Mouse (Mus musculus) lung, adult 2 months (tissue): ENCODE measurements at regions not wholly inside any gene's neighbourhood (a gene's known extent, or its start where the extent isn't known, plus 50 kb on each side); places are given as distances from the start of the nearest gene placed in this dataset.

Experiments used
- DNase-seq: peaks from one replicate; pipeline ENCODE4 v3.0.0; 2022
- H3K4me1 ChIP-seq: fragments of 200-500 bp; 2 replicates; pipeline ENCODE4 v1.6.1; 2011; ENCODE audit warnings: low read length; ENCODE audit not compliant: control insufficient read depth, insufficient read depth
- H3K4me3 ChIP-seq: fragments of 200-500 bp; replicated peaks from 2 replicates; pipeline ENCODE3; 2011; ENCODE audit warnings: low read depth, mild to moderate bottlenecking, control low read depth, low read length; ENCODE audit errors: extremely low read depth
- CTCF ChIP-seq: fragments of 200-500 bp; IDR thresholded peaks from 2 replicates; pipeline ENCODE4 v1.5.1; 2011; ENCODE audit warnings: mild to moderate bottlenecking, low read length, control low read depth; ENCODE audit not compliant: insufficient read depth
- POLR2A ChIP-seq: fragments of 200-500 bp; IDR thresholded peaks from 2 replicates; pipeline ENCODE4 v1.6.1; 2011; ENCODE audit warnings: low read depth, mild to moderate bottlenecking, control low read depth, low read length, borderline replicate concordance; ENCODE audit errors: extremely low read depth
- WGBS: fragments of 180-500 bp; shearing (Covaris S2); methylation state at CpG from one replicate; pipeline ENCODE4 v1.1.7; 2018; 5-methylcytosine and 5-hydroxymethylcytosine counted together

DNA sequence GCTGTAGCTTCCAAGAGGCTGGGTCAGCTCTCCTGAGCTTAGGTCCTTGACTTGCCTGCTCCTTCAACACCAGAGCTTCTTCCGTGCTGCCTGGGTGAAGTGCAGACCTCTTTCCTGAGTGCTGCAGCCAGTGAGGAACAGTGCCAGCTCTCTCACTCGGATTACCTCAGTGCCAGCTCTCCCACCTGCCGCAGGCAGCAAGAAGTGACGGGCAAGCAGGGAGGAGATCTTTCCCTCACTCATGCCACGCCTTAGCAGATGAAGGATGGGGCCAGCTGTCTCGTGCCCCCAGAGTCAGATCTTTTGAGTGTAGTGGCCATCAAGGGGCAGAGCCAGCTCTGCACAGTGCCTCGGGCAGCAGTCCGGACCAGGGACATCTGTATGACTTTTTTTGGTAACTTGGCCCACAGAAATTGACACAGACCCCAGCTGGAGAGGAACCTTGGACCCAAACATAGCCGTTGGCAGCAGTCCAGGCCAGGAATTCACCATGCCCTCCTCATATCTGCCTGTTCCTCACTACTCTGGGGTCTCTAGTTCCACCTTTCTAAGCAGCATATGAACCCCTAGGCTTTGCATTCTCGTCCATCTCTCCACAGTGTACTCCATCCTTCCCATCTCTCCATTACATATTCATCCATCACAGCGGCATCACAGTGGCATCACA lies 263.9 kb upstream of the Kcnip4 start:
- DNase-seq = no peak
- H3K4me3 ChIP-seq = no peak overlapping the region
- H3K4me1 ChIP-seq = no peaks in the 10 kb centered on the region
- no peak for TF ChIP-seq CTCF
- TF ChIP-seq POLR2A = no peak
- WGBS = 63% methylated on average over 11 of the region's 11 CpGs

DNA sequence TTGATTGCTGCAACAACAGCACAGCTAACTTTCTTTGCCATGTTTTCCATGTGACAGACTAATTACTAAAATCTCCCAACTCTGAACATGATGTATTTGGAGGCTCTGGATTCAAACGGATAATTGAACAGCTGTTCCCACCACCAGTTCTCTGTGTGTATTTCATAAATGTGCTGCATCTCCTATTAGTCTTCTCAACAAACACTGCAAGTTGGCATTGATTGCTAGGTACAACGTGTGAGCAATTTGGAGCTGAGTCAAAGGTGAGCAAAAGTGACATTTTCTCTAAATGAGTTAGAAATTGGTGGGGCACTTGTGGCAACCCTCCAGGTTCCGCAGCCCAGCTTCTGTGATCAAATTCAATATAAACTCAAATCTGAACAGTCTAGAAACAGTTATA lies 259.0 kb upstream of the Kcnip4 start:
- H3K4me1 ChIP-seq = no peaks in the 10 kb centered on the region
- TF ChIP-seq POLR2A (no peak), CTCF (no peak)
- no peak for DNase-seq
- no peak overlapping the region for H3K4me3 ChIP-seq
- 64% methylated on average over 3 of the region's 3 CpGs for WGBS

DNA sequence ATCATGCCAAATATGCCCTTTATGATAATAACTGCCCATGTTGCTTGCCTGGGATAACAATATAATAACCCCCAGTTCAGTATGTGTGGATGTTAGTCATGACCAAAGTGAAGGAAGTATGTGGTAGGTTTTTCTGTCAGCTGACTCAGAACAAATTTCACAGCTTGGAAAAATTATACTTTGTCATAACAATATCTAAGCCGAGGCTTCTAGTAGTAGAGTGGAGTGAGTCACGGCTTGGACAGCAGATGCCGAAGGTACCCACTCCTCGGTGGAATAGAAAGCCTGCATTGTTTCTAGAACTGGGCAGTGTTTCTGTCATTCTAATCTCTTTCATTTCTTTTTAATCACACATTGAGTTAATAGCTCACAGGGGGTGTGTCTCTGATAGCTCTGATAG lies 236.3 kb upstream of the Kcnip4 start:
- 59% methylated on average over 4 of the region's 4 CpGs for WGBS
- H3K4me1 ChIP-seq = no peaks in the 10 kb centered on the region
- no peak overlapping the region for H3K4me3 ChIP-seq
- no peak for DNase-seq
- TF ChIP-seq CTCF = no peak
- no peak for TF ChIP-seq POLR2A

DNA sequence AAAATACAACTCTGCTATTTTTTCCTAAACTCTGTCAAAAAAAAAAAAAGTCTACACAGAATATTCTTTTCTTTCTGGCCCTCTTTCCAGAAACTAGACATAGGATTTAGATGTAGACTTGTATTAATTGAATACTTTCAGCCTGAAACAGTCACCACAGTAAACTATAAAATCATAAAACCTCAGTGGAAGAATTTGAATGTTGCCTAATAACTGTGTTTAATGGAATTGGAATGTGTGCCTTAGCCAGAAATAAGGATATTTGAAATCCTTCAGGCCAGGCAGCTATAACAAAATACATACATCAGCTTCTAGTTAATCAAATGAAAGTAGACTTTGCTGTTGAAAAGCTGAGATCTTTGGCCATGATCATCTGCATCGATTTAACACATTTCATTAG lies 230.8 kb upstream of the Kcnip4 start:
- 75% methylated on average over 1 of the region's 1 CpGs for WGBS
- H3K4me1 ChIP-seq = no peaks in the 10 kb centered on the region
- no peak overlapping the region for H3K4me3 ChIP-seq
- TF ChIP-seq POLR2A (no peak), CTCF (no peak)
- no peak for DNase-seq

DNA sequence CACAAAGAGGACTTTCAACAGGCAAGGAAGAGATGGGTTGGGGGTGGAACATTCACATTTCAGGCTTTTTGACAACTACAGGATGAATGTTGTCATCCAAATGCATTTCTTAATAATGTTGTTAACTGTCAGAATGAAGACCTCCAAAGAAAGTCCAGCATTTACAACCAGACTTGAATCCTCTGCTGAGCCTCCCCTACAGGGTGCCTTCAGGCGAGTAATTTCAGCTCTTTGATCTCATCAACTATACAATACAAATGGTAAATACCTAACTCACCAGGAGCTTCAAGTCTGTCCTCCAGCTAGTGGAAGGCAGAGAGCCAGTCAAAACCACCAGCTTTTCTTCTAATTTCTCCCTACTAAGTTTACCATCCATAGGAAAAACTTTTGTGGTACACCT lies 187.9 kb upstream of the Kcnip4 start:
- H3K4me3 ChIP-seq = no peak overlapping the region
- TF ChIP-seq POLR2A (no peak), CTCF (no peak)
- DNase-seq = no peak
- 56% methylated on average over 1 of the region's 1 CpGs for WGBS
- no peaks in the 10 kb centered on the region for H3K4me1 ChIP-seq

DNA sequence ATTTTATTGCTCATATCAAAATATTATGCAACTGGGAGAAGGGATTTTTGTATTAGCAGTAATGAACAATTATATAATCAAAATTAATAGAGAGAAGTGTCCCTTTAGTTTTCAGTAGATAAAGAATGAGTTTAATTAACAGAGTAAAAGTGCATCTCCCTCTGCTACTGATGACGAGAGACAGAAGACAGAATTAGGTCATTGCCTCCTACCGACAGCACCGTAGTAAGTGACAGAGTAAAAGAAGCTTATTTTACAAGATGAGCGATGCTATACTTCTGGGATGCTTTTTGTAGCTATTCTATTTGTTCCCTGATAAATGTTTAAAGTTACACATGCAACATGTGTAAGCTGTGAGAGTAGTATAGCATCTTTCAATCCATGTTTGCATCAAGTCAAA lies 157.4 kb upstream of the Kcnip4 start:
- DNase-seq = no peak
- WGBS = 86% methylated on average over 4 of the region's 4 CpGs
- Histone ChIP-seq H3K4me3 (no peak overlapping the region), H3K4me1 (no peaks in the 10 kb centered on the region)
- no peak for TF ChIP-seq CTCF
- TF ChIP-seq POLR2A = no peak

DNA sequence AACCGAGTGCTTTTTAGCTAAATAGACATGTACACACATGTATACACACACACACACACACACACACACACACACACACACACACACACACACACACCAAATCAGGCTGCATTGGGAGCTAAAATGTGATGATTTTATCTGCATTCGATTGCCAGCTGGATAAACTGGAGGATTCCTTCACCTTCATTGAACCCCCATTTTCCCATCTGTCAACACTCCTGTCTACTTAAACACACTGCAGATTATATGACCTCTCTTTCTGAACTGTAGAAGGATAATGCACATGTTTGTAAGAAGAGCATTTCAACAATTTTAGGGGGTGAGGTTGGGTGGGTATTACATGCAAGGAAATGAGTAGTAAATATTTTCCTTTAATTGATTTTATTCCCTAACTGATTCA lies 156.8 kb upstream of the Kcnip4 start:
- WGBS = 33% methylated on average over 2 of the region's 2 CpGs
- Histone ChIP-seq H3K4me3 (no peak overlapping the region), H3K4me1 (no peaks in the 10 kb centered on the region)
- TF ChIP-seq POLR2A (no peak), CTCF (no peak)
- DNase-seq = no peak

DNA sequence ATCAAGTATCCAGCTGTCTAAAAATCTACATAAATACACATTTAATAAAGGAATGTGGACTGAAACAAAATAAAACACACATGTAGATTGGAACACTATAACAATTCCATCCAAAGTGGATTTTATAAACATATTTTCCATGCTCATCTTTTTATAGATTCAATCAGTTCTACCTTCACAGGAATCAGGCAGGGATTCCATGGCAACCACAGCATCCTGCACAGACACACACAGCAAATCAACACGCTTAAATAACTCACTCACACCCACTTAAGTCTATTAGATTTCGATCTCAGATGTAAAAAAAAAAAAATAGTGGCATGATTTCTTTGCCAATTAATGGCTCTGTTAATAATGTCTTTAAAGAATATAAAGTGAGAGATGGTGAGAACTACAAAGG lies 151.2 kb upstream of the Kcnip4 start:
- no peak for TF ChIP-seq CTCF
- TF ChIP-seq POLR2A = no peak
- H3K4me3 ChIP-seq = no peak overlapping the region
- H3K4me1 ChIP-seq = no peaks in the 10 kb centered on the region

DNA sequence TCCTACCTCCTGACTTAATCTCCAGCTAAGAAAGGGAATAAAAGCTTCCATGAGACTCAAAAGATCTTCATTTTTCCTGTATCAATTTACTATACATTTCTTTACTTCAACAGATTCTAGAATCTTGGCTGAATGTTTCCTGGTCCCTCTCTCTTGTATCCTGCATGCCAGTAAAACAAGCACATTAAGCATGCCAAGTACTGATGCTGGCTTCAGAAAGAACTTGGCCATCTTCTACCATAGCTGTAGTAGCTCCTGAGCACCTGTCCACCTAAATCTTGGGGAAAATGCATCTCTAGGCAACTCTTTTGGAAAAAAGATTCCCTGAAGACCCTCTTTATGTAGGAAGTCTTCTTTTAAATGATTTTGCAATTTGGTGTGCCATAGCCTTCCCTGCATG lies 140.5 kb upstream of the Kcnip4 start:
- Histone ChIP-seq H3K4me1 (no peaks in the 10 kb centered on the region), H3K4me3 (no peak overlapping the region)
- TF ChIP-seq CTCF = no peak
- TF ChIP-seq POLR2A = no peak
- DNase-seq = no peak

More for the DNA sequence above, 151.2 kb upstream of the Kcnip4 start:
- no peak for DNase-seq
- 51% methylated on average over 2 of the region's 2 CpGs for WGBS

DNA sequence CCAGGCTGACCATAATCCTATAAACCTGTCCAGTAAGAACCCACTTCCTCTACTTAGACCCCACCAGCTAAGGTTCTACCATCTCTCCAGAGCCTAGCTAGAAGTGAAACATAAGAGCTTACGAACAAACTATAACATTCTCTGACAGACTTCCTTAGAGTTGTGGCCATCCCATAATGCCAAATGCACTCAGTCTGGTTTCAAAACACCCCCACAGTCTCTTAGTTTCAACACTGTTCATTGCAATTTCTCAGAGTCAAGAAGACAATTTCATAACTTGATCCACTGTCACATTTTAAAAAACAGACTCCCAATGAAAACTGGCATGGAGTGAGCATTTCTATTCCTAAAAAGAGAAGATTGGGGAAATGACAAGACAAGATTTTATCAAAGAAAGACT lies 139.2 kb upstream of the Kcnip4 start:
- H3K4me3 ChIP-seq = no peak overlapping the region
- no peaks in the 10 kb centered on the region for H3K4me1 ChIP-seq
- DNase-seq = no peak
- 91% methylated on average over 1 of the region's 1 CpGs for WGBS
- TF ChIP-seq POLR2A = no peak
- no peak for TF ChIP-seq CTCF

DNA sequence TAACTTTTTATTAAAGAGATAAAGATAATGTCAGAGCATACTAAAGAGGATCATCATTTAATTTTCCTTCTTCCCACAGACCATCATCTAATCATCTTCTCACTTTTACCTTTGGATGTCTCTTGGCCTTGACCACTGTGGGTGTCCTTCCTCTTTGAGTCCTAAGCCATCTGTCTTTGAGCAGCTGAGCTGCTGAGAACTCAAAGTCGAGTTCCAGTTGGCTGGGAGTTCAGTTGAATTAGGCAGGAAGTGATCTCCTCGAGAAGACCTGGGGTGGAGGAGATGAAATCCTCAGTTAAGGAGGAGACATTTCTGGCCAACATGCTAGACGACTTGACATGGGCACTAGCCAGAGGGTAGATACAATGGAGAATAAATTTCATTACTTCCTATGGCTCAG lies 137.4 kb upstream of the Kcnip4 start:
- TF ChIP-seq POLR2A (no peak), CTCF (no peak)
- H3K4me3 ChIP-seq = no peak overlapping the region
- DNase-seq = no peak
- 38% methylated on average over 3 of the region's 3 CpGs for WGBS
- no peaks in the 10 kb centered on the region for H3K4me1 ChIP-seq
